Mouse (Mus musculus): ENCODE measurements around the gene C2cd2l. TPM values are rescaled to one million over a fixed set of nuclear protein-coding genes. Genes with fewer than 3 reads are reported as not detected.
"Not testable (repeated sequence)": the region's sequence is repeated elsewhere in the genome, so short reads cannot be mapped to it uniquely, and the experiment has no call there.

Gene C2cd2l
- polyA plus RNA-seq, 1 experiment from 2014 or later, result 8.7 TPM

DNA sequence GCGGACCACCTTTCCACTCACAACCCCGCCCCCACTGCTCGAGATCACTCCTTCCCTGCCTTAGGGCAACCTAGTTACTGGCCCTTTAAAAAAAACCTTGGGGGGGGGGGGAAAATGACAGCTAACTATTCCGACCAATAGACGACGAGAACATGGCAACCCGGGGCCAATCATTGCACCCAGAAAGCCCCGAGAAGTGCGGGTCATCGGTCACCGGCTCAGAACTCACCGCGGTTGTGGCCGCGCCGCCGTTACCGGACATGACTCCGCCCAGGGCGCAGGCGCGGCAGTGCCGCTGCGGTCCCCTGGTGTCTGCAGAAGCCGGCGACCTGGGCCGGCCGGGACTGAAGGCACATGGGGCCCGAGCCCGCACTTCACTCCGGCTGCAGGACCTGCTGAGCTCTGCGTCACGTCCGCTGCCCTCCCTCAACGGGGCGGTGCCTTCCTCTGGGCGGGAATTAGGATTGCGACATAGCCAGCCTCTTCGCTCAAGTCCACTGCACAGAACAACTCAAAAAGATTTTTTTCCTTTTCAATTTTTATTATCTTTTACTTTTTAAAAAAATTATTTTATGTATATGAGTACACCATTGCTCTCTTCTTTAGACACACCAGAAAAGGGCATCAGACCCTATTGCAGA, 23.8 kb upstream of the C2cd2l start, which contains the start of gene Hmbs:
TSS of gene Hmbs (minus strand) at position 448 of the 641 bp plus-strand sequence.
- Histone ChIP-seq H3K27me3 (ENCODE audit: poor library complexity, severe bottlenecking) (no peaks in the 10 kb centered on the region), H3K4me1 (peaks cover 29% of the 10 kb centered on the region), H3K27ac (peak within 1 kb of the TSS; percentile 97), H3K4me3 (peak within 1 kb of the TSS; percentile 88), H3K9me3 (no peaks in the 10 kb centered on the region), H3K36me3 (replicated peaks) (peaks cover 66% of the 10 kb centered on the region)
- WGBS, result 0% methylated on average over 39 of the region's 39 CpGs
- DNase-seq (ENCODE audit: extremely low spot score, low spot score), result peak; percentile 94

DNA sequence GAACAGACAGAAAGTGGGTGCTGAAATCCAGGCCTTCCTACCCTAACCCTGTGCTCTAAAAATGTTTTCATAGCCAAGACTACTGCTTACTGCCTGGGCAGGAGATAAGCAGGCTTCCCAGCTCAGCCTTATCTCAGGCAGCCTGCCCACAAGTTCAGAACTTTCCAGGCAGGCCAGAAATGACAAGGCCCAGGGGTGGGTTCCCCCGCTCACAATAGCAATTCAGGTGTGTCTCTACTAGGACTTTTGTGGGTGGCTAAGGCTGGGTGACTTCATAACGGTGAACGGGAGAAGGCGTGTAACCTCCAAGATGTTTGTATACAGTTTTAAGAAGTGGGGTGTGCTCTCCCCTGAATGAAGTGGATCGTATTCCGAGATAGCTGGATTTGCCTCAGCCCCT, 23.2 kb upstream of the C2cd2l start:
- Histone ChIP-seq H3K36me3 (replicated peaks) (peaks cover 66% of the 10 kb centered on the region), H3K4me3 (peak overlapping the region; percentile 88), H3K4me1 (peaks cover 29% of the 10 kb centered on the region), H3K9me3 (no peaks in the 10 kb centered on the region), H3K27me3 (ENCODE audit: poor library complexity, severe bottlenecking) (no peaks in the 10 kb centered on the region), H3K27ac (peak overlapping the region; percentile 97)
- DNase-seq (ENCODE audit: extremely low spot score, low spot score), result no peak
- 14% methylated on average over 6 of the region's 6 CpGs for WGBS

DNA sequence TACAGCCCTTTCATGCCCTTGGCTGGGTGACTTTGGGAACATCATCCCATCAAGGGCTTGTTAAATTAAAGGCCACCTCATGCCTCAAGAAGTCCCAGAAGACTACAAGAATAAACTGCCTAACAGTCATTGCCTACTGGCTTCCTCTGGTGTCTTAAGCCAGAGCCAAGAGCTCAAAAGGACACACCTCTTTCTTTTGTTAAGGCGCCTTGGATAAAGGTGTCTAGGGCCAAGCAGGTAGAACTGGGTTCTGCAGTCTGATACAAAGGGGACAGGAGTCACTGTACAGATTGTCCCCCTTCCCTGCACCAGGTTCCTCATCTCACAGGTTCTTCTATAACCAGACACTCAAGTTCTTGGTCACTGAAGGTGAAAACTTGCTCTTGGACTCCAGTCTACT, 22.5 kb upstream of the C2cd2l start:
- peak overlapping the region; percentile 88 for H3K4me3 ChIP-seq

DNA sequence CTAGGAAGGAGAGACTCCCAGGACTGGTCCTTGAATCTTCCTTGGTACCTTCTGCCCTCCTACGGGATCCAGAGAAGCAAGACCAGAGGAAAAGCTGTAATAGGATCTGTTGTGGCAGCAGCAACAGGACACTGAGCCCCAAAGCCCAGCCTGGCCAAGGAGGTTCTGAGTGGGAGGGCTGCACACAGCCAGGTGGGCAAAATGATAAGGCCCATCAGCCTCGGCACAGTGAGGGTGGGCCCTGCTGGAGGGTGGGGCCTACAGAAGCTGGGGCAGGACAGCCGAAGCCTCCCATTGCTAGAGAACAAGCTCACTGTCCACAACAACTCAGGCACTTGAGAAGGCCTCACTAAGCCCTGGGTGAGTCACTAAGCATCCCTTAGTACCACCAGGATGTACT, 22.1 kb upstream of the C2cd2l start:
- no peaks in the 10 kb centered on the region for H3K27me3 ChIP-seq (ENCODE audit: poor library complexity, severe bottlenecking)
- H3K36me3 ChIP-seq (replicated peaks), result peaks cover 66% of the 10 kb centered on the region
- no peaks in the 10 kb centered on the region for H3K9me3 ChIP-seq
- peaks cover 36% of the 10 kb centered on the region for H3K4me1 ChIP-seq
- 81% methylated on average over 3 of the region's 3 CpGs for WGBS
- H3K4me3 ChIP-seq, result peak overlapping the region; percentile 88
- no peak for DNase-seq (ENCODE audit: extremely low spot score, low spot score)
- peak overlapping the region; percentile 97 for H3K27ac ChIP-seq

More for the DNA sequence above, 22.5 kb upstream of the C2cd2l start:
- DNase-seq (ENCODE audit: extremely low spot score, low spot score), result no peak
- peak overlapping the region; percentile 97 for H3K27ac ChIP-seq
- peaks cover 66% of the 10 kb centered on the region for H3K36me3 ChIP-seq (replicated peaks)
- no peaks in the 10 kb centered on the region for H3K27me3 ChIP-seq (ENCODE audit: poor library complexity, severe bottlenecking)
- H3K4me1 ChIP-seq, result peaks cover 32% of the 10 kb centered on the region
- WGBS, result 96% methylated on average over 1 of the region's 1 CpGs
- no peaks in the 10 kb centered on the region for H3K9me3 ChIP-seq

DNA sequence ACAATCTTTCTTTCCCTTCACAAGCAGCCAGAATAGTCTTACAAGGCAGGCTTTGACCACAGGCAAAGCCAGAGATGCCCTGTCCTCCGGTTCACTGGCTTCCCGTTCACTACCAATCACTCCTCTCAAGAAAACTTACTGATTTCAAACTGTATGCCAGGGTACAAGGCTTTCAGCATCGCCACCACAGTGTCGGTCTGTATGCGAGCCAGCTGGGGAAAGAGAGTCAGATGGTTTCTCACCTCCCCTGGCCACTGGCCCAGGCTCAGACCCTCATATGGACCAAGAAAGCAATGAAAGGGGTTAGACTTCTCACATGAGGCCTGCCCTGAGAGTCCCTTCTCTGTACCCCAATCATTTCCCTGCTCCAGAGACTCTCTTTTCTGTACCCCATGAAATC, 21.4 kb upstream of the C2cd2l start:
- DNase-seq (ENCODE audit: extremely low spot score, low spot score), result no peak
- no peaks in the 10 kb centered on the region for H3K9me3 ChIP-seq
- H3K4me1 ChIP-seq, result peaks cover 43% of the 10 kb centered on the region
- H3K36me3 ChIP-seq (replicated peaks), result peaks cover 66% of the 10 kb centered on the region
- no peaks in the 10 kb centered on the region for H3K27me3 ChIP-seq (ENCODE audit: poor library complexity, severe bottlenecking)
- WGBS, result 93% methylated on average over 5 of the region's 5 CpGs
- H3K27ac ChIP-seq, result peak overlapping the region; percentile 97
- H3K4me3 ChIP-seq, result peak overlapping the region; percentile 88

DNA sequence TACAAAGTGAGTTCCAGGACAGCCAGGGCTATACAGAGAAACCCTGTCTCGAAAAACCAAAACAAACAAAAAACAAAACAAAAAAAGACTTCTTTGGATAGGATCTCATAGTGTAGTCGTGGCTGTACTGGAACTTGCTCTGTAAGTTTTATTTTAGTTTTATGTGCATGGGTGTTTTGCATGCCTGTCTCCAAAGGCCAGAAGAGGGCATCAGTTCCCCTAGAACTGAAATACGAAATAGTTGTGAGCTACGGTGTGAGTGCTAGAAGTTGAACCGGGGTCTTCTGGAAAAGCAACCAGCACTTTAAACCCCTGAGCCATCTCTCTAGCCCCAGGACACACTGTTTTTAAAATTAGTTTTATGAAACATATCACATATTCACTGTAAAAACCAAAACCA, 18.5 kb upstream of the C2cd2l start:
- H3K27ac ChIP-seq, result no peak overlapping the region
- no peak overlapping the region for H3K4me3 ChIP-seq
- H3K9me3 ChIP-seq, result peaks cover 4% of the 10 kb centered on the region
- 88% methylated on average over 5 of the region's 5 CpGs for WGBS
- H3K4me1 ChIP-seq, result peaks cover 36% of the 10 kb centered on the region
- H3K27me3 ChIP-seq (ENCODE audit: poor library complexity, severe bottlenecking), result no peaks in the 10 kb centered on the region
- DNase-seq (ENCODE audit: extremely low spot score, low spot score), result no peak
- H3K36me3 ChIP-seq (replicated peaks), result peaks cover 65% of the 10 kb centered on the region

DNA sequence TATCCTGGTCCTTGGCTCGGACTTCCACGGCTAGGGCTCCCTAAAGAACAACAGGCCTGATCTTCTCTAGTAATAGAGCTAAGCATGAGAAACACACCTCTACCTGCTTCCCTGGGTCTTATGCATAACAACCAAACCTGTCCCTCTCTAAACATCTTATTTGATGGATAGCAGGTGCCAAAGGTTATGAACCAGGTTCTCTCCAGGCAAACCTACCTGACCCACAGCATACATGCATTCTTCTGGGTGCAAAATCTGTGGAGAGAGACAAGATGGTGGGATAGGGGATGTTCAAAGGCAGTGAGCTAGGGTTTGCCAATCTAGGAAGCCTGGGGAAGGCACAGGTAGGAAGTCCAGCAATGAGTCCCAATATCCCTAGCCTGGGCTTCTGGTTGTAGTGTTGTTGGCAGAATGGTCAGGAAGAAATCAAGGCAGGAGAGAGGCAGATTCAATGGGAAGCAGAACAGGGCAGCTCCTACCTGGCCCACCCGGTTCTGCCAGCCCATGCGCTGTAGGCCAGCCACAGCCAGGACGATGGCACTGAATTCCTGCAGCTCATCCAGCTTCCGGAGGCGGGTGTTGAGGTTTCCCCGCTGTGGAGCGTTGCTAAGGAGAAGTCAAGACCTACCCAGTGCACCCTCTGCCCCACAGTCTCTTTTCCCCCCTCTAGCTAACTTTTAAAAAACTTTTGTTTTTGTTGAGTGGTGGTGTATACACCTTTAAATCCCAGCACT, 17.5 kb upstream of the C2cd2l start:
- Histone ChIP-seq H3K27ac (peak overlapping the region; percentile 40; the same call in 1 of the 2 replicates), H3K27me3 (ENCODE audit: poor library complexity, severe bottlenecking) (no peaks in the 10 kb centered on the region), H3K4me1 (peaks cover 26% of the 10 kb centered on the region), H3K4me3 (peak overlapping the region; percentile 94), H3K9me3 (peaks cover 14% of the 10 kb centered on the region), H3K36me3 (replicated peaks) (peaks cover 75% of the 10 kb centered on the region)
- WGBS, result 71% methylated on average over 9 of the region's 9 CpGs
- DNase-seq (ENCODE audit: extremely low spot score, low spot score), result peak; percentile 36

DNA sequence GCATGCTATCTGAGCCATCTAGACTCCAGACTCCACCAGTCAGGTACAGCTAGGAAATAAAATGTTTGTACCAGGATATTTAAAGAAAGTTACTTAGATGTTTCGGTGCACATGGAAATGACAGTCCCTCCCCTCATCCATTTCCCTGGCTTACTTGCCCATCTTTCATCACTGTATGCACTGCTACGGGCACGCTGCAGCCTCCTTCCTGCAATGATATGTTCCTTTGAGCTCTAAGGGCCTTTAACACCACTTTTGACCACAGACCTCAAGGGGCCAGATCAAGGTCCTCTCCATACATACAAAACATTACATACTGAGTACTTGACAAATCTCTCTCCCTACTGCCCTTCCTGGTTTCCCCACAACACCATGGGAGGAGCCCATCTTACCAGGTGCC, 16.9 kb upstream of the C2cd2l start:
- peak overlapping the region; percentile 97 for H3K27ac ChIP-seq
- WGBS, result 84% methylated on average over 3 of the region's 3 CpGs
- no peaks in the 10 kb centered on the region for H3K27me3 ChIP-seq (ENCODE audit: poor library complexity, severe bottlenecking)

DNA sequence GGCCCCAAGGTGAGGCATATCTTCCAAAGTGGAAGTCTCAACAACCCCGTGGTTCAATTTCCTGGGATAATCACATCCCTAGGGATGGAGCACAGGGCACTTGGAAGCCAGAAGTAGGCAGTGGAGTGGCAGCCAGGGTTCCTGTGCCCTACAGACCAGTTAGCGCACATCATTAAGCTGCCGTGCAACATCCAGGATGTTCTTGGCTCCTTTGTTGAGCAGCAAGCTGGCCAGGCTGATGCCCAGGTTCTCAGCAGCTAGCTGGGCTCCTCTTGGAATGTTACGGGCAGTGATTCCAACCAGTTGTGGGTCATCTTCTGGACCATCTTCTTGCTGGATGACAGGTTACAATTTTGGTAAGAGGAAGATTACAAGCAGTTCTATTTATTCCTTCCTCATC, 16.4 kb upstream of the C2cd2l start:
- 45% methylated on average over 4 of the region's 4 CpGs for WGBS
- not testable (repeated sequence) for H3K27me3 ChIP-seq (ENCODE audit: poor library complexity, severe bottlenecking); DNase-seq (ENCODE audit: extremely low spot score, low spot score)
- peaks cover 16% of the 10 kb centered on the region for H3K9me3 ChIP-seq
- peak overlapping the region; percentile 97 for H3K27ac ChIP-seq
- peak overlapping the region; percentile 94 for H3K4me3 ChIP-seq
- H3K4me1 ChIP-seq, result peaks cover 16% of the 10 kb centered on the region
- peaks cover 79% of the 10 kb centered on the region for H3K36me3 ChIP-seq (replicated peaks)

More for the DNA sequence above, 16.9 kb upstream of the C2cd2l start:
- DNase-seq (ENCODE audit: extremely low spot score, low spot score), result no peak
- Histone ChIP-seq H3K9me3 (peaks cover 16% of the 10 kb centered on the region), H3K4me3 (peak overlapping the region; percentile 94), H3K36me3 (replicated peaks) (peaks cover 78% of the 10 kb centered on the region), H3K4me1 (peaks cover 20% of the 10 kb centered on the region)

DNA sequence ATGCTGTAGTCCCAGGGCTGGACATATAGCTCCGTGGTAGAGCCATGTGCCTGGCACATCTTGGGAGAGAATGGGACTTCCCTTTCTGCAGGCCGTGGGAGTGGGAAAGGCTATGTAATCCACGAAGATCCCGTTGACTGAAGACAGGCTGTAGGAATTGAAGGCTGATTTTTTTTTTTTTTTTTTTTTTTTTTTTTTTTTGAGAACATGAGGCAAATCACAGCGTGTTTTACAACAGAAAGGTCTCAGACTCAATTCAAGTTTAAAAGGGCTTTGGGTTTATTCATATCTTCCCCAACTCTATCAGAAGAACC, 16.0 kb upstream of the C2cd2l start:
- Histone ChIP-seq H3K4me3 (peak overlapping the region; percentile 94), H3K36me3 (replicated peaks) (peaks cover 79% of the 10 kb centered on the region), H3K27me3 (ENCODE audit: poor library complexity, severe bottlenecking) (no peaks in the 10 kb centered on the region), H3K9me3 (peaks cover 16% of the 10 kb centered on the region), H3K27ac (peak overlapping the region; percentile 97), H3K4me1 (peaks cover 15% of the 10 kb centered on the region)
- 4% methylated on average over 5 of the region's 5 CpGs for WGBS
- no peak for DNase-seq (ENCODE audit: extremely low spot score, low spot score)

DNA sequence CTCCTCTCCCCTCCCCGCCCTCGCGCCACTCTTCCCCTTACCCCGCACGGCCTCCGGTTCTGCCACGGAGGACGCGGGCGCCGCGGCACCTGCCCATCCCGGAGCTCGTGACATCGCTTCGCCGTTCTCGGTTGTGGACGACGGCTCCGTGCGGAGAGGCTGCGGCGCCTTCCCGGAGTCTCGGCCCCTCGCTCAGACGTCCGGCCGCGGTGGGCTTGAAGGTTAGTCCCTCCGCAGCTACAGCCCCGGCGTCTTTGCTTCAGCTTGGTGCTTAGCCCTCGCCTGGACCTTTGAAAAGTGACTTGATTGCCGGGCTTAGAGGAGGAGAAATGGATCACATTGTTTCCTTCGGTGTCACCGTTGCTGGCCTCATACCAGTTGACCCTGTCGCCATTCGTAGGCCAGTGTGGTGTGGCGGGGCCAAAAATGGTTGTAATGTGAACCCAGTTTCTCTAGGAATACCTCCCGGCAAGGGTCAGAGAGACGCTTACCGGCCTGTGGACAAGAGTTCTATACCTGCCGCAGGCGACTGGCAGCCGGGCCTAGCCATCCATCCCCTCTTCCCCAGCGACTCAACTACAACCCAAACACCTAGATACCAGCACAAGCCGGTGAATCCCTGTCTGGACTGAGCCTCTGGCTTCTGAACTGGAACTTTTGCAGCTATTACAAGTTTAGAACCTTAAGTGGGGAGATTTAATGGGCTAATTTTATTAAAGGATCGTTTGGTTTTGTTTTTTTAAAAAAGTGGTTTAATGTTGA, 15.4 kb upstream of the C2cd2l start:
- WGBS, result under 1% methylated on average over 50 of the region's 50 CpGs
- H3K27ac ChIP-seq, result peak overlapping the region; percentile 97
- H3K9me3 ChIP-seq, result peaks cover 16% of the 10 kb centered on the region
- peaks cover 79% of the 10 kb centered on the region for H3K36me3 ChIP-seq (replicated peaks)
- no peaks in the 10 kb centered on the region for H3K27me3 ChIP-seq (ENCODE audit: poor library complexity, severe bottlenecking)
- H3K4me1 ChIP-seq, result peaks cover 15% of the 10 kb centered on the region
- peak overlapping the region; percentile 94 for H3K4me3 ChIP-seq
- peak; percentile 52 for DNase-seq (ENCODE audit: extremely low spot score, low spot score)

DNA sequence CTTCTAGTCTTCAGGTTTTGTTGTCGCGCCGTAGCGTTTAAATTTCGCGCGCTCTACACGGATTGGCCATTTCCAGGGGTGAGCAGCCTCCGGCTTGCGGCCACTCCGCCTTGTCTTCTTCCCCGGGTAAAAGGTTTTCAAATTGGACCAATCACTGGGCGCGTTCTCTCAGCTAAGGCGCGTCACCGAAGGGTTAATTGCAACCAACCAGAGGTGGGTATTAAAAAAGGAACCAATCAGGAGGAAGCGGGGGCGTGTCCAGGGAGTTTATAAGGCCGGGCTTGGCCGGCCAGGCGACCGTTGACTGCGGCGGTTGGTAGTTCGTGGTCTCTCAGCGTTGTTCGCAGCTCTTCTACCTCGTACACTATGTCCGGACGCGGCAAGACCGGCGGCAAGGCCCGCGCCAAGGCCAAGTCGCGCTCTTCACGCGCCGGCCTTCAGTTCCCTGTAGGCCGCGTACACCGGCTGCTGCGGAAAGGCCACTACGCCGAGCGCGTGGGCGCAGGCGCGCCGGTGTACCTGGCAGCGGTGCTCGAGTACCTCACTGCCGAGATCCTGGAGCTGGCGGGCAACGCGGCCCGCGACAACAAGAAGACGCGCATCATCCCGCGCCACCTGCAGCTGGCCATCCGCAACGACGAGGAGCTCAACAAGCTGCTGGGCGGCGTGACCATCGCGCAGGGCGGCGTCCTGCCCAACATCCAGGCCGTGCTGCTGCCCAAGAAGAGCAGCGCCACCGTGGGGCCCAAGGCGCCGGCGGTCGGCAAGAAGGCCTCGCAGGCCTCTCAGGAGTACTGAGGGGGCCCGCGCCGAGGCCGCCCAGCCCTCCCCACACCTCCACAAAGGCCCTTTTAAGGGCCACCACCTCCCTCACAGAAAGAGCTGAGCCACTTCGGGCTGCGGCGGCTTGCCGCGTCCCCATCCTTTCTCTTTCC, 14.6 kb upstream of the C2cd2l start, which contains the start of gene H2afx:
TSS of gene H2afx (plus strand) at position 299 of the 935 bp plus-strand sequence.
- no peaks in the 10 kb centered on the region for H3K27me3 ChIP-seq (ENCODE audit: poor library complexity, severe bottlenecking)
- peak within 1 kb of the TSS; percentile 94 for H3K4me3 ChIP-seq
- peak; percentile 99 for DNase-seq (ENCODE audit: extremely low spot score, low spot score)
- peaks cover 80% of the 10 kb centered on the region for H3K36me3 ChIP-seq (replicated peaks)
- H3K9me3 ChIP-seq, result peaks cover 16% of the 10 kb centered on the region
- H3K27ac ChIP-seq, result peak within 1 kb of the TSS; percentile 97
- WGBS, result under 1% methylated on average over 91 of the region's 91 CpGs
- H3K4me1 ChIP-seq, result peaks cover 15% of the 10 kb centered on the region
